Mouse (Mus musculus): Measurements from ENCODE around the gene Prkce. TPM values are rescaled to one million over a fixed set of nuclear protein-coding genes. Genes with fewer than 3 reads are reported as not detected.
A peak's percentile ranks its signal among the peaks of the same experiment; 100 is the strongest.

Gene Prkce
- polyA plus RNA-seq, 1 experiment from 2014 or later = 5.0 TPM

DNA sequence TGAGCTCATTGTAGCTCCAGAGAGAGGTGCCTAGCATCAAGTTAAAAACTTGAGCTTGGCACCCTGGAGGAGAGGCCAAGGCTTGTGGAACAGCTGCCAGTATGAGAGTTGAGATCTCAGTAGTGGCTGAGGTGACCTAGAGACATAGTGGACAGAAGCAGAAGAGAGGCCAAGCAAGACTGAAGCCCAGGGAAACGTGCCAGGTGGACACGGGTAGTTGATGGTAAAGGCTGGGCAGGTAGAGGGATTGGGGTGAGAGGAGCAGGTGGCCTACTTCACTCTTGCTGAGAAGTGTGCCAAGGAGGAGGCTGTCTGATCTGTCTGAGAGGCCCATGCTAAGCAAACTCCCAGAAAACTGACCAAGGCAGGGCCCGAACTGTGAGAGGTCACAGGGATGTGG is 44.6 kb downstream of the Prkce start:
- 92% methylated on average over 3 of the region's 3 CpGs for WGBS
- H3K9ac ChIP-seq (ENCODE audit: low read depth, low read length) = no peak overlapping the region
- no peak overlapping the region for H3K4me3 ChIP-seq (ENCODE audit: low read length)
- H3K4me1 ChIP-seq (ENCODE audit: control insufficient read depth, insufficient read depth, low read length) = no peaks in the 10 kb centered on the region
- no peak for ATAC-seq
- H3K9me3 ChIP-seq (ENCODE audit: control insufficient read depth, low read length) = no peaks in the 10 kb centered on the region
- no peak overlapping the region for H3K4me2 ChIP-seq (ENCODE audit: low read depth, low read length)
- H3K36me3 ChIP-seq (ENCODE audit: control insufficient read depth, insufficient read depth, low read length) = no peaks in the 10 kb centered on the region
- H3K27me3 ChIP-seq (replicated peaks; ENCODE audit: control insufficient read depth, insufficient read depth, low read length) = no peaks in the 10 kb centered on the region
- no peak overlapping the region for H3K27ac ChIP-seq (ENCODE audit: low read length)

DNA sequence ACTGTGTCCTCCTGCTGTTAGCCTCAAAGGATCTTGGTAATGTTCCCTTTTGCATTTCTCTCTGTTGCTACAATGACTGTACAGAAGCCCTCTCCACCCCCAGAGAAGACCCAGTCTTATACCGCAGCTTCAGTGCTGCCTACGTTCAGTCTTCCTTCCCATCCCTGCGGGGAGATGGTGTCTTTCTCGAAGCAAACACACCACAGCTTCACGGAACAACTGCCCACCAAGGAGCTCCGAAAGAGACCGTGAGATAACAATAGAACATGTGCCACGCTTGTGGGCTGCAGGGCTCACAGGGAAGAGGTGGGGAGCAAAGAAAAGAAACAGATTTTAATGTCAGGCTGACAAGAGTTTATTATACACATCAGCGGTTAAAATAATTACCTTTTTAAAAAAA is 46.7 kb downstream of the Prkce start:
- H3K9me3 ChIP-seq (ENCODE audit: control insufficient read depth, low read length) = no peaks in the 10 kb centered on the region
- H3K4me1 ChIP-seq (ENCODE audit: control insufficient read depth, insufficient read depth, low read length) = no peaks in the 10 kb centered on the region
- H3K27ac ChIP-seq (ENCODE audit: low read length) = no peak overlapping the region
- H3K36me3 ChIP-seq (ENCODE audit: control insufficient read depth, insufficient read depth, low read length) = no peaks in the 10 kb centered on the region
- no peak overlapping the region for H3K4me2 ChIP-seq (ENCODE audit: low read depth, low read length)
- no peaks in the 10 kb centered on the region for H3K27me3 ChIP-seq (replicated peaks; ENCODE audit: control insufficient read depth, insufficient read depth, low read length)
- whole genome bisulfite sequencing = 59% methylated on average over 9 of the region's 9 CpGs
- no peak overlapping the region for H3K4me3 ChIP-seq (ENCODE audit: low read length)
- no peak for ATAC-seq
- H3K9ac ChIP-seq (ENCODE audit: low read depth, low read length) = no peak overlapping the region

DNA sequence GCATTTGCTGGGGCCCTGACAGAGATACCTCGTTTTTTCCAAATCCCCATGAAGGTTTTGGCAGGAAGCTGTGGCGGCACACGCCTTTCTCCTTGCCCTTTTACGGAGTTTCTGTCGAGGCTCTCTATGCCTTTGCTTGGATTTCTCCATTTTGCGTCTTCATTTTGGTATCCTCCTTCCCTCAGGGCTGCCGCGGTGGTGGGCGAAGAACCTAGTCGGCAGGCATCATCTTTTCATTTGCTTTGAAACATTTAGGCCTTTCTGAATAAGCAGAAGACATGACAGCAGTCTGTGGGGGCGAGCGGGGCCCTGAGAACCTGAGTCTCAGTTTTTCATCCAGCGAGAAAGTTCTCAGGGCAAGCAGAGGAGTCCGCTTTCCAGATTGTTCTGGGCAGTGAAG is 47.2 kb downstream of the Prkce start:
- no peak overlapping the region for H3K9ac ChIP-seq (ENCODE audit: low read depth, low read length)
- WGBS = 75% methylated on average over 14 of the region's 14 CpGs
- no peaks in the 10 kb centered on the region for H3K4me1 ChIP-seq (ENCODE audit: control insufficient read depth, insufficient read depth, low read length)
- no peaks in the 10 kb centered on the region for H3K9me3 ChIP-seq (ENCODE audit: control insufficient read depth, low read length)
- no peaks in the 10 kb centered on the region for H3K27me3 ChIP-seq (replicated peaks; ENCODE audit: control insufficient read depth, insufficient read depth, low read length)
- H3K27ac ChIP-seq (ENCODE audit: low read length) = no peak overlapping the region
- H3K36me3 ChIP-seq (ENCODE audit: control insufficient read depth, insufficient read depth, low read length) = no peaks in the 10 kb centered on the region
- H3K4me2 ChIP-seq (ENCODE audit: low read depth, low read length) = no peak overlapping the region
- ATAC-seq = no peak
- H3K4me3 ChIP-seq (ENCODE audit: low read length) = no peak overlapping the region

DNA sequence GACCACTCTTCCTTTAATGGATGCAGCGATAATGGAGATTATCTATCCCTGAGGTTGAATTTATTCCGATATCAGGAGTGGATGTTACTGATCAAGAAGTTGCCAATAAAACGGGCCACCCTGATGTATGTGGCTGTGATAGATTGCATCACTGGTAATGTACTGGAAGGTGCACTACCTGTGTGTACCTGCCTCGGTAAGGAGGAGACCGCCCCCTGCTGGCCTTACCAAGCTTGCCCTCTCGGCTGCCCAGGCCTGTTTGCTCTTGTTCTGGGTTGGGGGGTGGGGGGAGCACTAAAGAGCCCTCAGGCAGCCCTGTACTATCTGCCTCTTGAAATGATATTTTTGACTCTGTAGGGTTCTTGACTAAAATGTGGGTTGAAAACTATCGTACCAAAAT is 48.2 kb downstream of the Prkce start:
- H3K4me1 ChIP-seq (ENCODE audit: control insufficient read depth, insufficient read depth, low read length) = no peaks in the 10 kb centered on the region
- no peaks in the 10 kb centered on the region for H3K9me3 ChIP-seq (ENCODE audit: control insufficient read depth, low read length)
- no peak overlapping the region for H3K27ac ChIP-seq (ENCODE audit: low read length)
- no peak overlapping the region for H3K4me3 ChIP-seq (ENCODE audit: low read length)
- no peak overlapping the region for H3K4me2 ChIP-seq (ENCODE audit: low read depth, low read length)
- H3K36me3 ChIP-seq (ENCODE audit: control insufficient read depth, insufficient read depth, low read length) = no peaks in the 10 kb centered on the region
- ATAC-seq = peak; percentile 77
- no peak overlapping the region for H3K9ac ChIP-seq (ENCODE audit: low read depth, low read length)
- H3K27me3 ChIP-seq (replicated peaks; ENCODE audit: control insufficient read depth, insufficient read depth, low read length) = no peaks in the 10 kb centered on the region
- 72% methylated on average over 7 of the region's 7 CpGs for WGBS

DNA sequence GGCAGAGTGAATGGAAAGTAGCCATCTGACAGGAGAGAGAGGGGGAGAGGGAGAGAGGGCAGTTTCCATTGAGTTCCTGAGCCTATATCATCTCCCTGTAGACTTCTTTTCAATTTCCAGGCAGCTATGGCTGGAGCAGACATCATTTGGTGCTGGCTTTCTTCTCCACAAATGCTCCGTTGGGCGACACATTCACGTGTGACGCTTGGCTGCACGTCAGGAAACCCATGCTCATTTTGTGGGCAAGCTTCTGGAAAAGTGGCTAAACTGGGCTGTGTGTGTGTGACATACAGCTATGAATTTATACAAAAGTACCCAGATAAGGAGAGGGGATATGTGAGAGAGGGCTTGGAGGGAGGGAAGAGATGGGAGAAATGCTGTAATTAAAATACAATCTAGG is 49.9 kb downstream of the Prkce start:
- Histone ChIP-seq H3K27me3 (replicated peaks; ENCODE audit: control insufficient read depth, insufficient read depth, low read length) (no peaks in the 10 kb centered on the region), H3K9ac (ENCODE audit: low read depth, low read length) (no peak overlapping the region), H3K4me2 (ENCODE audit: low read depth, low read length) (no peak overlapping the region), H3K9me3 (ENCODE audit: control insufficient read depth, low read length) (no peaks in the 10 kb centered on the region), H3K4me1 (ENCODE audit: control insufficient read depth, insufficient read depth, low read length) (no peaks in the 10 kb centered on the region), H3K4me3 (ENCODE audit: low read length) (no peak overlapping the region), H3K27ac (ENCODE audit: low read length) (no peak overlapping the region), H3K36me3 (ENCODE audit: control insufficient read depth, insufficient read depth, low read length) (no peaks in the 10 kb centered on the region)
- 88% methylated on average over 5 of the region's 5 CpGs for WGBS
- no peak for ATAC-seq

DNA sequence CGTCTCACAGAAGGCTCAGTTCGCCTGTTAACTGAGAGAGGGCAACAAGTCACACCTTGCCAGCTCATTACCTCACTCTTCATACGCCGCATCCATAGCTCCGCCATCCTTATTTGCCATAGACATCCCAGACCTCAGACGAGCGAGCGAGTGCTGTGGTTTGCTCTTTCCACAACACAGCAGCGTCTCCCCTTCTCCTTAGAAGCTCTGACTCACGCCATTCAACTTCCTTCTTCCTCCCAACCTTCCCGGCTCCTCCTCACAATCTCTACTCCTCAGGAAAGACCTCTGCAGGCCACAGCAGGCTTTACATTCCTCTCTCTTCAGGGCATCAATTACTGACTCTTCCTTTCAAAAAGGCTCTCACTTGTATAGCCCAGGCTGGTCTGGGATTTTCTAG is 51.0 kb downstream of the Prkce start:
- H3K4me1 ChIP-seq (ENCODE audit: control insufficient read depth, insufficient read depth, low read length) = no peaks in the 10 kb centered on the region
- no peak overlapping the region for H3K4me2 ChIP-seq (ENCODE audit: low read depth, low read length)
- H3K9me3 ChIP-seq (ENCODE audit: control insufficient read depth, low read length) = no peaks in the 10 kb centered on the region
- 90% methylated on average over 11 of the region's 11 CpGs for WGBS
- no peak overlapping the region for H3K27ac ChIP-seq (ENCODE audit: low read length)
- no peak for ATAC-seq
- H3K27me3 ChIP-seq (replicated peaks; ENCODE audit: control insufficient read depth, insufficient read depth, low read length) = no peaks in the 10 kb centered on the region
- H3K36me3 ChIP-seq (ENCODE audit: control insufficient read depth, insufficient read depth, low read length) = no peaks in the 10 kb centered on the region
- H3K9ac ChIP-seq (ENCODE audit: low read depth, low read length) = no peak overlapping the region
- no peak overlapping the region for H3K4me3 ChIP-seq (ENCODE audit: low read length)

DNA sequence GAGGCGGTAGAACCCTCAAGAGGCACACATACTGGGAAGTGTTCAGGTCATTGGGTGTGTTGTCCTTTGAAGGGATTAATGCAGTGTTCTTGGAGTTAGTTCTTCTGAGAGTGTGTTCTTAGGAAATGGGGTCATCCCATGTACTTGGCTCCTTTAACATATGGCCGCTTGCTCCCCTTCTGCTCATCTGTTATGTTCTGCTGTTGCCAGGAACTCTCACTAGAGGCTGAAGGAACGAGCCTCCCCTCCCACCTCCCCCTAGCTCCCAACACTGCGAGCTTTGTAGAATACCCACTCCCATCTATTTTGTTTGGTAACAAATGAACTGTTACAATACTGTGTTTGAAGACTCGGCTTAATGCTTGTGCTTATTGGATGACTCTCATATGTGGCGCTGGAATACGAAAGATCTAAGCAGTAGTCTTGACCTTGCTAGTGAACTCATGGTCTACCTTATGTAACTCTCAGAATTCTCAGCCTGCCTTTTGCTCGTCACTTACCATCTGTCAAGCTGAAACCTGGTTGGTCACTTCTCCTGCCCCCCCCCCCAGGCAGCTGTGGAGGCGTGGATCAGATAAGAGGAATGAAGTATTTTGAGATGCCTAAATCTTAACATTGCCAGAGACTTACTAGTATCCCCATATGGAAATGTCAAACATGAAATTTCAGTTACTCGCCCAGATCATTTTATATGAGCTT is 58.1 kb downstream of the Prkce start:
- H3K27ac ChIP-seq (ENCODE audit: low read length) = no peak overlapping the region
- no peak for ATAC-seq
- H3K9me3 ChIP-seq (ENCODE audit: control insufficient read depth, low read length) = no peaks in the 10 kb centered on the region
- H3K4me1 ChIP-seq (ENCODE audit: control insufficient read depth, insufficient read depth, low read length) = no peaks in the 10 kb centered on the region
- WGBS = 72% methylated on average over 10 of the region's 10 CpGs
- no peak overlapping the region for H3K4me2 ChIP-seq (ENCODE audit: low read depth, low read length)
- no peak overlapping the region for H3K9ac ChIP-seq (ENCODE audit: low read depth, low read length)
- H3K36me3 ChIP-seq (ENCODE audit: control insufficient read depth, insufficient read depth, low read length) = no peaks in the 10 kb centered on the region
- H3K27me3 ChIP-seq (replicated peaks; ENCODE audit: control insufficient read depth, insufficient read depth, low read length) = no peaks in the 10 kb centered on the region
- H3K4me3 ChIP-seq (ENCODE audit: low read length) = no peak overlapping the region

DNA sequence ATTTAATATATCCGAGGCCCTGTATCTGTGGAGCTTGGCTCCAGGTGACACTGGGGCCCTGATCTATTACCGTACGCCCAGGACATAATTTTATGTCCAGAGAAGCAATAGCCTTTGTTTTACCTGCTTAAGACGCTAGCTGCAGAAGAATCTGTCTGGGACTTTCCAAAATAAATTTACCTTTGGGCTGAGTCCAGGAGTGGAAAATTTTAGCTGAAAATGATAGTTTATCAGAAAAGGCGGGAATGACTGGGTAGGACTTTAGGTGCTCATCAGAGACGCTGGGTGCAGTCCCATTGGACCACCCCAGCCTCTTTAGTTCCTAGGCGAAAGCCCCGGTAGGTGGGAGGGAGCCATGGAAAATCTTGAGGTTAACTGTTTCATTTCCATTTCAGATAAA is 58.6 kb downstream of the Prkce start:
- H3K27ac ChIP-seq (ENCODE audit: low read length) = no peak overlapping the region
- H3K4me1 ChIP-seq (ENCODE audit: control insufficient read depth, insufficient read depth, low read length) = no peaks in the 10 kb centered on the region
- H3K4me3 ChIP-seq (ENCODE audit: low read length) = no peak overlapping the region
- no peaks in the 10 kb centered on the region for H3K27me3 ChIP-seq (replicated peaks; ENCODE audit: control insufficient read depth, insufficient read depth, low read length)
- no peaks in the 10 kb centered on the region for H3K9me3 ChIP-seq (ENCODE audit: control insufficient read depth, low read length)
- H3K9ac ChIP-seq (ENCODE audit: low read depth, low read length) = no peak overlapping the region
- ATAC-seq = no peak
- no peaks in the 10 kb centered on the region for H3K36me3 ChIP-seq (ENCODE audit: control insufficient read depth, insufficient read depth, low read length)
- WGBS = 68% methylated on average over 8 of the region's 8 CpGs
- H3K4me2 ChIP-seq (ENCODE audit: low read depth, low read length) = no peak overlapping the region

DNA sequence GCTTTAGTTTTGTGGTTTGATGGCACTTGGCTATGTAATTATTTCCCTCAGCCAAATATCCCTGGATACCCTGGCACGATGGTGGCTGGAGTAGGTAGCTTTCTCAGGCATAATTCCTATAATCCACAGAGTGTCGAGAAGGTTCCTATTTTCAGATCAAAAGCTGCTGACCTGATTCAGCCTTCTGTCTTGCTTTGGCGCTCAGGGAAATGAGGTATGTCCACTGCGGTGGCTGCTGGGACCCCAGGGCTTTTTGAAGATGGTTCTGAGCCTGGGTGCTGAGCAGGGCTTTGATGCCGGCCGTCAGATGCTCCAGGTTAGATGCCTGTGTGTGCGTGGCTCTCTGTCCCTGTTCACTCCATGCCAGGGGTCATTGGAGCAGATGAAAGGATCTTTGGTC is 59.0 kb downstream of the Prkce start:
- Histone ChIP-seq H3K27me3 (replicated peaks; ENCODE audit: control insufficient read depth, insufficient read depth, low read length) (no peaks in the 10 kb centered on the region), H3K4me1 (ENCODE audit: control insufficient read depth, insufficient read depth, low read length) (no peaks in the 10 kb centered on the region), H3K27ac (ENCODE audit: low read length) (no peak overlapping the region), H3K4me3 (ENCODE audit: low read length) (no peak overlapping the region), H3K9ac (ENCODE audit: low read depth, low read length) (no peak overlapping the region), H3K36me3 (ENCODE audit: control insufficient read depth, insufficient read depth, low read length) (no peaks in the 10 kb centered on the region), H3K9me3 (ENCODE audit: control insufficient read depth, low read length) (no peaks in the 10 kb centered on the region), H3K4me2 (ENCODE audit: low read depth, low read length) (no peak overlapping the region)
- ATAC-seq = no peak
- WGBS = 86% methylated on average over 7 of the region's 7 CpGs

DNA sequence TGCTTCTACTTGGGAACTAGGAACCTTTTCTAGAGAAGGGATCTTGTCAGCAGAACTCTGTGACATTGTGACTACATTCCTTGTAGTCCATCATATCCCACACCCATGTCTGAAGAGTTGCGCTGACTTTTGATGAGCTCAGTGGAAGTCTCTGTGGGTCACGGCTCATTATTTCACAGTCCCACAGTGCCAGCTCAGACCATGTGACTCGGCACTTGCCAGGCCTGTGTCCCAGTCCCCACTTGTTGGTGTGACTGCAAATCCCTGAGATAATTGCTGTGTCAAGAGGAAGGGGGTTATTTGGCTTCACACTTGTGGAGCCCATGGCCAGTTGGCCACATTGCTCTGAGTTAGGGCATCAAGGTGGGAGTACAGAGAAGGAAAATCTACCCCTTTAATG is 59.8 kb downstream of the Prkce start:
- no peak overlapping the region for H3K9ac ChIP-seq (ENCODE audit: low read depth, low read length)
- H3K4me1 ChIP-seq (ENCODE audit: control insufficient read depth, insufficient read depth, low read length) = no peaks in the 10 kb centered on the region
- no peaks in the 10 kb centered on the region for H3K36me3 ChIP-seq (ENCODE audit: control insufficient read depth, insufficient read depth, low read length)
- no peak overlapping the region for H3K4me2 ChIP-seq (ENCODE audit: low read depth, low read length)
- H3K27me3 ChIP-seq (replicated peaks; ENCODE audit: control insufficient read depth, insufficient read depth, low read length) = no peaks in the 10 kb centered on the region
- H3K27ac ChIP-seq (ENCODE audit: low read length) = no peak overlapping the region
- H3K4me3 ChIP-seq (ENCODE audit: low read length) = no peak overlapping the region
- 79% methylated on average over 3 of the region's 3 CpGs for WGBS
- ATAC-seq = no peak
- H3K9me3 ChIP-seq (ENCODE audit: control insufficient read depth, low read length) = no peaks in the 10 kb centered on the region
